Mouse (Mus musculus) C2C12 (cell line): Measurements from ENCODE around the gene Brms1.

Experiments used
- CEBPB ChIP-seq: IDR thresholded peaks from one replicate; pipeline ENCODE4 v1.6.1; 2011; ENCODE audit warnings: low read depth, mild to moderate bottlenecking, control low read depth, moderate library complexity
- CTCF ChIP-seq: IDR thresholded peaks from one replicate; pipeline ENCODE4 v1.5.1; 2011; ENCODE audit not compliant: control insufficient read depth, insufficient read depth, insufficient read length
- MAX ChIP-seq: IDR thresholded peaks from one replicate; pipeline ENCODE4 v1.6.1; 2011; ENCODE audit warnings: mild to moderate bottlenecking, control low read depth
- USF1 ChIP-seq: IDR thresholded peaks from one replicate; pipeline ENCODE4 v1.6.1; 2011; ENCODE audit warnings: low read depth, mild to moderate bottlenecking, control low read depth, moderate library complexity

- TF ChIP-seq CTCF (no peak), USF1 (no peak), CEBPB (no peak), MAX (no peak)
These were observed 48.8 kb upstream of the Brms1 start for GRCm38 (mm10) chr19:4992371-4992770.
